Mouse (Mus musculus): Measurements from ENCODE around the gene Caskin2.

DNA sequence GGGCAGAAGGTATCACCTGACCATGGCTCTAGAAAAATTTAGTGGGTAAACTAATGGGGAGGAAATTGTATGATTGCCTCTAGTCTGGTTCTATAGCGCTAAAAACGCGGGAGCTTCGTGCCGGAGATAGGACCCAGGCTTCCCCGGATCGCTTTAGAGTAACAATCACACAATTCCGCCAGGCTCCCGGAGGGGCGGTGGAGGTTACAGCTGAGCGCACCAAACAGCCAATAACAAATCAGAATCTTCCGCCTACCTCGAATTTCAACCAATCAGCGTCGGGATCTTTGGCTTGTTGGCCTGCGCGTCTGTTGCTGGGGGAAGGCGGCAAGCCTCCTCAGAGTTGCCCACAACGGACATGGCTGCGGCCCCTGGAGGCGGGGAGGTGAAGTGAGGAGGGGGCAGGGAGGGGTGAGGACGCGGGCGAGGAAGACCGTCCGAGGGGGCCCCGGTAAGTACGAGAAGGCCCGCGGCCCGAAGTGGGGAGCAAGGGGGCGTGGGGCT, 48.3 kb downstream of the Caskin2 start, which contains the start of gene Tmem94:
- TF ChIP-seq USF1 (IDR thresholded peaks at IDR 0.05; ENCODE audit: low read depth, low read length) (no peak), IRF4 (IDR thresholded peaks at IDR 0.05; ENCODE audit: low read depth, low read length) (no peak; the same call in 1 of the 2 replicates), POLR2A (IDR thresholded peaks at IDR 0.05; ENCODE audit: low read depth, low read length) (peak; percentile 84), CTCF (conservative IDR thresholded peaks at IDR 0.05 in 1 of 2, IDR thresholded peaks at IDR 0.05 in 1 of 2; ENCODE audit: low read depth in 2 of 2, low read length in 2 of 2) (peak in 1 of 2 experiments; percentile 12; a peak in 1 of 4 replicates), UBTF (IDR thresholded peaks at IDR 0.05; ENCODE audit: low read depth, low read length) (no peak), PAX5 (IDR thresholded peaks at IDR 0.05; ENCODE audit: low read length) (no peak), RAD21 (IDR thresholded peaks at IDR 0.05; ENCODE audit: low read depth, low read length) (no peak), KAT2A (IDR thresholded peaks at IDR 0.05; ENCODE audit: insufficient replicate concordance, low read length) (peak; percentile 99), TCF12 (IDR thresholded peaks at IDR 0.05; ENCODE audit: low read depth, low read length) (peak; percentile 94)

Data from CH12.LX (cell line).